Mouse (Mus musculus) 3T3-L1 (cell line): ENCODE measurements around the gene Appbp2.

ENCODE experiments used
- DNase-seq: peaks from one replicate; pipeline ENCODE4 v3.0.0-alpha.2; 2015; ENCODE audit warnings: low read depth, low spot score

The Appbp2 gene

GRCm38 (mm10) chr11:85223248-85223647, 11.7 kb downstream of the Appbp2 start:
- DNase-seq = peak; percentile 47

GRCm38 (mm10) chr11:85222561-85222960, 12.4 kb downstream of the Appbp2 start:
- DNase-seq = no peak

GRCm38 (mm10) chr11:85219014-85219413, 15.9 kb downstream of the Appbp2 start:
- no peak for DNase-seq

GRCm38 (mm10) chr11:85214679-85215078, 20.3 kb downstream of the Appbp2 start:
- no peak for DNase-seq

- no peak for DNase-seq
Observed at GRCm38 (mm10) chr11:85213215-85213614, 21.7 kb downstream of the Appbp2 start.

GRCm38 (mm10) chr11:85211151-85211550, 23.8 kb downstream of the Appbp2 start:
- DNase-seq = no peak

- DNase-seq = no peak
Observed at GRCm38 (mm10) chr11:85206231-85206630, 28.7 kb downstream of the Appbp2 start.

GRCm38 (mm10) chr11:85198906-85199305, 36.0 kb downstream of the Appbp2 start:
- DNase-seq = no peak

- no peak for DNase-seq
Observed at GRCm38 (mm10) chr11:85196046-85196445, 38.9 kb downstream of the Appbp2 start.

- DNase-seq = no peak
Observed at GRCm38 (mm10) chr11:85194206-85194605, 40.7 kb downstream of the Appbp2 start.

- no peak for DNase-seq
Observed at GRCm38 (mm10) chr11:85190741-85191140, 44.2 kb downstream of the Appbp2 start.

GRCm38 (mm10) chr11:85189110-85189509, 45.8 kb downstream of the Appbp2 start:
- no peak for DNase-seq

GRCm38 (mm10) chr11:85184839-85185238, 50.1 kb downstream of the Appbp2 start:
- no peak for DNase-seq

GRCm38 (mm10) chr11:85184082-85184481, 50.8 kb downstream of the Appbp2 start:
- peak; percentile 62 for DNase-seq

- DNase-seq = no peak
Observed at GRCm38 (mm10) chr11:85183284-85183779, 51.6 kb downstream of the Appbp2 start.

GRCm38 (mm10) chr11:85182617-85183283, 52.2 kb downstream of the Appbp2 start:
- peak; percentile 52 for DNase-seq

GRCm38 (mm10) chr11:85178413-85178812, 56.5 kb downstream of the Appbp2 start:
- DNase-seq = no peak

GRCm38 (mm10) chr11:85177761-85178160, 57.2 kb downstream of the Appbp2 start:
- no peak for DNase-seq

GRCm38 (mm10) chr11:85175941-85176340, 59.0 kb downstream of the Appbp2 start:
- peak; percentile 44 for DNase-seq

GRCm38 (mm10) chr11:85170833-85171232, 64.1 kb downstream of the Appbp2 start:
- no peak for DNase-seq

- DNase-seq = peak; percentile 82
Observed at GRCm38 (mm10) chr11:85170058-85170740, 64.7 kb downstream of the Appbp2 start, which contains the start of gene 1700125H20Rik. TSS of gene 1700125H20Rik (plus strand) at chr11:85170404.

GRCm38 (mm10) chr11:85167503-85167902, 67.4 kb downstream of the Appbp2 start:
- no peak for DNase-seq

- no peak for DNase-seq
Observed at GRCm38 (mm10) chr11:85164371-85164770, 70.6 kb downstream of the Appbp2 start.
